Mouse (Mus musculus) retina, embryonic 14.5 days (tissue): Measurements from ENCODE around the gene Ppp1r2.

Experiments used
- DNase-seq: peaks from one replicate; pipeline ENCODE4 v3.0.0-alpha.2; 2015; ENCODE audit warnings: low spot score

Ppp1r2 gene

DNA sequence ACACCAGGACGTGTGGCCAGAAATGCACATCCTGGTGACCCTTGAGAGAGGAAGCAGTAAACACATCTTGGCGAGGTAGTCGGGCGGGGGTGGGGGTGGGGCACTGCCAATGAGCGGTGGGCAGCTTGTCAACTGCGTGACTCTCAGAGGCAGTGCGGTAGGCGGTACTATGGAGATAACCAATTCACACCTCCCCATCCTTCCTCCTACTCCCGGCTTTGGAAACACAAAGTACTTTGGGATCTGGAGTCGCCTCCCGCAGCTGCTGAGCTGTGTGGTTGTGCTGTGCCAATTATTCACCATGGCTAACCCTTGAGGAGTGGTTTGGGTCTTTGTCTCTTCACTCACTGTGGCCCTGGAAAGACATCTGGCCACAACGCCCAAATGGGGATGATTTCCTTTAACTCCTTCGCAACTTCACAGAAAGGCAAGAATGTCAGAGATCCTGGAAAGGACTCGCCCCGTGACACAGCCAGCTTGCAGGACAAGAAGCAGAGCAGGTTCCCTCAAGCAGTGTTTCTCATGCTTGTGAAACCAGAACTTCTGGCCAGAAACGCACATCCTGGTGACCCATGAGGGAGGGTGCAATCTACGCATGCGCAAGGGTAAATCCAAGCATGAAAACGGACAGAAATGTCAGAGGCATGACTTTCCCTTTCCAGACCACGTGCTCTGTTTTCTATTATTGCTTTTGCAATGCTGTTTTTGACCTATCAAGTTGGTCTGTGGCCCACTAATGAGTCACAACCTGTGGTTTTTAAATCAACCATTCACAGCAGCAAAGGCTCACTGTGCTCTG, 41.3 kb downstream of the Ppp1r2 start:
- DNase-seq = no peak

DNA sequence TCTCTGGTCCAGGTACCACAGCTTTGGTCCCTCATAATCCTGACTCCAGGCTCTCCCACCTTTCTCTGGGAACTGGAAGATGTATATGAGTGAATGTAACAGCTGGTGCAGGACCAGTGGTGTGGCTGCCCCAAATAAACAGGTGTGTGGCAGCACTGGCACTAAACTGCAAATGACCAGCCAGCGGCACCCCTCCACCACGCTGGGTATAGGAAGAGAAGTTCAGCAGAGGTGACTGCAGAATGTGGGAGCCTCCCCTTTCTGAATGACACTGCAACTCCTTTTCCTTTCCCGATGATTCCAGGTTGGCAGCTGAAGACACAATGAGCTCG, 41.9 kb downstream of the Ppp1r2 start:
- no peak for DNase-seq

DNA sequence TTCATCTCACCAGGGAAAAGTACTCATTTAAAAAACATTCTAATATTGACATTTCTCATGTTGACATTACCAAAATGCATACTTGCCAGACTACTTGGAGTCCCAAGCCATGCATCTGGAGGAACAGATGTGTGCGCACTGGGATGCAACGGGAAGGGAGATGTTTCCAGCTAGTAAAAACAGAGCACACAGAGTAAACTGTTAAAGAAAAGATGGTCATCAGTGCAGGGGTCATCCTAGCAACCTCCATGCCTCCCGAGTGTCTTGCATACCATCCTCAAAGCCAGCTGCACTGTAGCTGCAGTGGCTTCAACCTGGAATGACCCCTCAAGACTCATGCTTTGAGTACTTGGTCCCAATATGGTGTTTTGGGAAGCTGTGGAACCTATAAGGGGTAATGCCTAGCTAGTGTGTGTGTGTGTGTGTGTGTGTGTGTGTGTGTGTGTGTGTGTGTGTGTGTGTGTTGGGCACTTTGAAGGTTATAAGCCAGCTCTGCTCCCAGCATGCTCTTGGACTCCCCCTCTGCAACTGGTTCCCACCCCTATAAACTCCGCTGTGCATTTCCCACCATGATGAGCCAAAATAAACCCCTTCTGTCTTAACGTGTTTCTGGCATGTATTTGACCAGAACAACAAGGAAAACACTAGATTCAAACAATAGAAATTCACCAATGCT, 42.4 kb downstream of the Ppp1r2 start:
- DNase-seq = no peak

DNA sequence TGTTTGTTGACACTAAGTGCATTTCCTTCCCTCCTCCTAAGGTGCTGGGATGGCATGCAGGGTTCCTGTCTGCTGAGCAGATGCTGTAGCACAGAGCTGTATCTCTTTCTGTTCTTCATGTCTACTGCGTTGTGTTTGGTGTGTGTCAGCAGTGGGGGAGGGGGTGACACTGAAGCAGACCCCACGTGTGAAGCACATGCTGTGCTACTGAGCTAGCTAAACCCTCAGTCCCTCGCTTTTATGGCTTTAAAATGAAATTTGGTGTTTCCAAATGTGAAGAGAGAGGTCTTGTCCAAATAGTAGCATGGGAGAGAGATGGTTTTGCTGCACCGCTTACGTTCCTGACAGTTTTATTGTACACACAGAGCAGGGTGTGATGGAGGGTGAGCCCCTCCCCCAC, 43.5 kb downstream of the Ppp1r2 start:
- DNase-seq = no peak

DNA sequence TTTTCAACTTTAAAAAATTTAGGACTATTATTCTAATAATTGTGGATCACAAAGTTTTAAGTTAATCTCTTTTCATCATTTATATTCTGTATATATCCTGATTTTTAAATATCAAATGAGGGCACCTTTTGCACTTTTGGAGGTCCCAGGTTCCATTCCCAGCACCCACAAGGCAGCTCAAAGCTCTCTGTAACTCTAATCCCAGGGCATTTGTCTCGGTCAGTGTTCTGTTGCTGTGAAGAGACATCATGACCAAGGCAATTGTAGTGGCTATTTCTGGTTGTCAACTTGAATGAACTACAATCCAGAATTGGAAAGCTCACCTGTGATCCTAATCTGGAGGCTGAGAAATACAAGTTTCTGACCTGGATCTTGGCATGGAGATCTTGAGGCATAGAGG, 47.3 kb downstream of the Ppp1r2 start:
- DNase-seq = no peak

DNA sequence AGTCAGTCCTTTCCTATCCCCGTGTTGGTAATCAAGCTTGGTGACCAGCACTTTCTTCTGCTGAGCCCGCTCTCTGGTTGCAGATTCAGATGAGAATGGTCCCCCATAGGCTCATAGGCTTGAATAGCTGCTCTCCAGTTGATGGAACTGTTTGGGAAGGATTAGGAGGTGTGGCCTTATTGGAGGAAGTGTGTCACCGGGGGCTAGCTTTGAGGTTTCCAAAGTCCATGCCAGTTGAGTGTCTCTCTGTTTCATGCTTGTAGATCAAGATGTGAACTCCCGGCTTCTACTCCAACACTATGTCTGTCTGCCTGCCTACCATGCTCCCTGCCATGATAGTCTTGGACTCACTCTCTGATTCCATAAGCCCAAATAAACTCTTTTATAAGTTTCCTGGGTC, 59.8 kb downstream of the Ppp1r2 start:
- no peak for DNase-seq

DNA sequence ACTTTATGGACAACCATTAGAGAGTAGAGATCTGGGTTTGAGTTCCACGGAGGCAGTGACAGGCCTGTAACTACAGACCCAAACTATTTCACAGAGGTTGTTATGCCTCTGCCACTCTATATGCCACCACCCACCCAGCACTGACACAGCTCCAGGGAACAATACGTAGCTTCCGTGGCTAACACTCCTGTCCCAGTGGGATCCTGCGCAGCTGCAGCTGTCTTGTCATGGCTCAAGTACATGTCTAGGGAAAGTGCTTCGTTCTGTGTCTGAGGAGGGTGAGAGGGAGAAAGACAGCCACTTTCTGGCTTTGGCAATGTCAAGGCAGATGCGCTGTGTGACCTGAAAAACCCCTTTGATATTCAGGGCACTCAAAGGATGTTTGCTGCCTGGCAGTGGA, 61.6 kb downstream of the Ppp1r2 start:
- no peak for DNase-seq

DNA sequence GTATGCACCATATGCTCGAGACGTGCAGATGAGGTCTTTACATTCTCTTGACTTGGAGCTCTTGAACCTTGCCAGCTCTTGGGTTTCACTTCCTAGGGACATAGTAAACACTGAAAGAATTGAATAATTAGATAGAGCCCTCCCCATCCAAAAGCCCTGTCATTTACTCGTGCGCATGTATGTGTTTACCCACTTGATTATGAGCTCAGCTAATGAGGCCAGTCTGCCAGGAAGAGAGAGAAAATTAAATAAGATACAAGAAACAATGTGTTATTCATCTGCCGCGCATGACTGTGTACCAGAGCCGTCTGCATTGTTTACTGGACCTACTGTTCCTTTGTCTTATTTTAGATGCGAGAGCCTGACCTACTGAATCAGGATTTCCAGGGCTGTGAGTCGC, 63.6 kb downstream of the Ppp1r2 start:
- peak; percentile 17 for DNase-seq

DNA sequence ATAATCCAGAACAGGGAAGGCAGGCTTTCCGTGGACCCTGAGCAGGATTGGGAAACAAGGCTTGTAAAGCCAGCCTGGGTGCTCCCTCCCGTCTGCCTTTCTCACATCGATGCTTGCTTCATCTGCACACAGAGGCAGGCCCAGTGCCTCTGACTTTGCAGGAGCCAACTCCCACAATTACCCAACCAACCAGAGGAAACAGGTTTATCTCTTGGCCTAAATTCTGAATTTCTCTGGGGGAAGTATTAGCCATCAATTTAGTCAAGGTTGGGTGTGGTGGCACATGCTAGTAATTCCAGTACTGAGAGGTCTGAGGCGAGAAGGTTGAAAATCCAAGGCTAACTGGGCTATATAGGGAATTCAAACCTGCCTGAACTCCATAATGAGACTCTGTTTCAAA, 64.6 kb downstream of the Ppp1r2 start:
- DNase-seq = no peak

DNA sequence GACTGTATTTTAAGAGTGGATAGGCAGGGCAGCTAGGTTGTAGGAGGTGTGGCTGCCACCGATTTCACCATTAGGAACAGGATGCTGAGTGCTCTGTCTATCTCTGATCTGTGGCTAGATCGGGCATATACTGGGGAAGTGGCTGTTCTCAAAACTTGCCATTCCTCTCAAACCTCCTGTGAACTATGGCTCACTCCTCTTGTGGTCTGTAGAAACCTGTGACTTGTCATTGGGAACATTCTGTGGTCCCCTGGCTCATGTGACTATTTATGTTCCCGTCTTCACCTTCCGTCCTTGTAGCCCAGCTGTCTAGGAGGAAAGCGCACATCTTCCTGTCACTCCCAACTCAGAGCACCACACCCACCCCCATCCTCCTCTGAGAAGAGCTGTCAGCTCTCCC, 65.2 kb downstream of the Ppp1r2 start:
- no peak for DNase-seq

DNA sequence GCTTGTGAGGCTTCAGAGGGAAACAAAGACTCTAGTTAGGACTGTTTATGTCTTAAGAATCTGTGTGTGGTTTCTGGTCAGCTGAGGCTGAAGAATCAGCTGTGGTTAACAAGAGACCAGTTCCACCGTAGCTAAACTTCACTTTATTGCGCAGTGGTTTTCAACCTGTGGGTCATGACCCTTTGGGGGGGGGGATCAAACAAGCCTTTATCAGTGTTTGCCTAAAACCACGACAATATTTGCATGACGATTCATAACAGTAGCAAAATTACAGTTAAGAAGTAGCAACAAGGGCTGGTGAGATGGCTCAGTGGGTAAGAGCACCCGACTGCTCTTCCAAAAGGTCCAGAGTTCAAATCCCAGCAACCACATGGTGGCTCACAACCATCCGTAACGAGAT, 69.4 kb downstream of the Ppp1r2 start:
- no peak for DNase-seq

DNA sequence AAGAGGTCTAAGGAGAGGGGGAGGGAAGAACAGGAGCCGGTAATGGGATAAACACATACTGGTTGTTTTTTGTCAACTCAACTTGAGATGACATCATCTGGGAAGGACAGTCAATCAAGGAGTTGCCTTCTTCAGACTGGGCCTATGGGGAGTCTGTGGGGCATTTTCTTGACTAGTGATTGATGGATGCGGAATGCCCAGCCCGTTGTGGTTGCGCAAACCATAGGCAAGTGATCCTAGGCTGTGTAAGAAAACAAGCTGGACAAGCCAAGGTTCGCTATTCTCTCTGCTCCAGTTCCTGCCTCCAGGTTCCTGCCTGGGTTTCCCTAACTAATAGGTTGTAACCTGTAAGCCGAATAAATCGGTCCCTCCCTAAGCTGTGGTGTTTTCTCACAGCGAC, 69.9 kb downstream of the Ppp1r2 start:
- no peak for DNase-seq

DNA sequence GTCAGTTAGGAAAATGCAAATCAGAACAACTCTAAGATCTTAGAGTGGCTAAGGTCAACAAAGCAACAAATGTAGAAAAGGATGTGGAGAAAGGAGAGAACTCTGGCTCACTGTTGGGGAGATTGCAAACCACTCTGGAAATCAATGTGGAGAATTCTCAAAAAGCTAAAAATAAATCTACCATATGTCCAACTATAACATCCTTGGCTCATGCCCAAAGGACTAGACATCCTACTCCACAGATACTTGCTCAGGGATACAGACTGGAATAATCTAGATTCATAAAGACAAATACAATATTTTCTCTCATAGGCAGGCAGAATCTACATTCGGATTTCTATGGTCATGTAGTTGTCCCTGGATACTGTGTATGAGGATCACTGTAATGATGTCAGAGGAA, 70.9 kb downstream of the Ppp1r2 start:
- DNase-seq = no peak

DNA sequence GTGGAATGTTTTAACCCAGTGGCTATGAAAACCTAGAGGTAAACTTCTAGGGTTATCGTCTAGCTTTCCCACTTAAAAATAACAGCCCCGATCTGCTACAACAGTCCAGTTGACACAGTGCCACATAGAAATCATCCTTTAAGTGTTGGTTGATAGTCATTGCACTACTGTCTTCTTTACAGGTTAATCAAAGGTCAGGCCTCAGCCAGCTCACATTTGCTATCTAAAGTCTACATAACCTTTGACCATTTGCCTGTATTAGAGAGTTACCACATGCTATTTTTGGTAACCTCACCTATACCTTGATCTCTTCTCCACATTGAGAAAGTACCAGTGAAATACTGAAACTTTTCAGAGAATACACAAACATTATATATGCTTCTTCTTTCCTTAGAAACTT, 73.4 kb downstream of the Ppp1r2 start:
- DNase-seq = no peak
